Mouse (Mus musculus): ENCODE measurements around the gene Brca2. TPM values are rescaled to one million over a fixed set of nuclear protein-coding genes. Genes with fewer than 3 reads are reported as not detected.

The Brca2 gene
- polyA plus RNA-seq, 1 experiment, result 7.5 TPM

- H3K4me3 ChIP-seq (ENCODE audit: insufficient read depth, low read length), result no peak overlapping the region
- H3K4me1 ChIP-seq (ENCODE audit: control insufficient read depth, insufficient read depth, low read length), result peaks cover 5% of the 10 kb centered on the region; the same call in 1 of the 2 replicates
- TF ChIP-seq POLR2A (IDR thresholded peaks at IDR 0.05; ENCODE audit: borderline replicate concordance, low read depth, low read length) (no peak), CTCF (IDR thresholded peaks at IDR 0.05; ENCODE audit: low read depth, low read length) (no peak)
- no peak overlapping the region for H3K27ac ChIP-seq (ENCODE audit: insufficient read depth, low read depth, low read length)
Observed at GRCm38 (mm10) chr5:150561376-150561775, 38.9 kb downstream of the Brca2 start.

GRCm38 (mm10) chr5:150561783-150562182 is 39.4 kb downstream of the Brca2 start:
- H3K4me1 ChIP-seq (ENCODE audit: control insufficient read depth, insufficient read depth, low read length), result peaks cover 7% of the 10 kb centered on the region; the same call in 1 of the 2 replicates
- H3K4me3 ChIP-seq (ENCODE audit: insufficient read depth, low read length), result no peak overlapping the region
- no peak for TF ChIP-seq POLR2A (IDR thresholded peaks at IDR 0.05; ENCODE audit: borderline replicate concordance, low read depth, low read length)
- TF ChIP-seq CTCF (IDR thresholded peaks at IDR 0.05; ENCODE audit: low read depth, low read length), result no peak
- H3K27ac ChIP-seq (ENCODE audit: insufficient read depth, low read depth, low read length), result no peak overlapping the region

GRCm38 (mm10) chr5:150564426-150564825 is 42.0 kb downstream of the Brca2 start:
- no peak overlapping the region for H3K27ac ChIP-seq (ENCODE audit: insufficient read depth, low read depth, low read length)
- H3K4me1 ChIP-seq (ENCODE audit: control insufficient read depth, insufficient read depth, low read length), result peaks cover 7% of the 10 kb centered on the region; the same call in 1 of the 2 replicates
- no peak overlapping the region for H3K4me3 ChIP-seq (ENCODE audit: insufficient read depth, low read length)
- no peak for TF ChIP-seq CTCF (IDR thresholded peaks at IDR 0.05; ENCODE audit: low read depth, low read length)
- TF ChIP-seq POLR2A (IDR thresholded peaks at IDR 0.05; ENCODE audit: borderline replicate concordance, low read depth, low read length), result no peak

- Histone ChIP-seq H3K4me3 (ENCODE audit: insufficient read depth, low read length) (no peak overlapping the region), H3K27ac (ENCODE audit: insufficient read depth, low read depth, low read length) (no peak overlapping the region), H3K4me1 (ENCODE audit: control insufficient read depth, insufficient read depth, low read length) (peaks cover 7% of the 10 kb centered on the region; the same call in 1 of the 2 replicates)
- TF ChIP-seq CTCF (IDR thresholded peaks at IDR 0.05; ENCODE audit: low read depth, low read length) (no peak), POLR2A (IDR thresholded peaks at IDR 0.05; ENCODE audit: borderline replicate concordance, low read depth, low read length) (no peak)
Observed at GRCm38 (mm10) chr5:150566226-150566625, 43.8 kb downstream of the Brca2 start.

- H3K27ac ChIP-seq (ENCODE audit: insufficient read depth, low read depth, low read length), result no peak overlapping the region
- TF ChIP-seq CTCF (IDR thresholded peaks at IDR 0.05; ENCODE audit: low read depth, low read length), result no peak
- no peak for TF ChIP-seq POLR2A (IDR thresholded peaks at IDR 0.05; ENCODE audit: borderline replicate concordance, low read depth, low read length)
Observed at GRCm38 (mm10) chr5:150566971-150567370, 44.5 kb downstream of the Brca2 start.

GRCm38 (mm10) chr5:150570496-150571219 is 48.2 kb downstream of the Brca2 start:
- H3K4me1 ChIP-seq (ENCODE audit: control insufficient read depth, insufficient read depth, low read length), result peaks cover 6% of the 10 kb centered on the region; the same call in 1 of the 2 replicates
- TF ChIP-seq CTCF (IDR thresholded peaks at IDR 0.05; ENCODE audit: low read depth, low read length) (no peak), POLR2A (IDR thresholded peaks at IDR 0.05; ENCODE audit: borderline replicate concordance, low read depth, low read length) (no peak)
- no peak overlapping the region for H3K27ac ChIP-seq (ENCODE audit: insufficient read depth, low read depth, low read length)
- H3K4me3 ChIP-seq (ENCODE audit: insufficient read depth, low read length), result no peak overlapping the region

More at GRCm38 (mm10) chr5:150566971-150567370, 44.5 kb downstream of the Brca2 start:
- H3K4me1 ChIP-seq (ENCODE audit: control insufficient read depth, insufficient read depth, low read length), result peaks cover 7% of the 10 kb centered on the region; the same call in 1 of the 2 replicates
- no peak overlapping the region for H3K4me3 ChIP-seq (ENCODE audit: insufficient read depth, low read length)

- Histone ChIP-seq H3K4me3 (ENCODE audit: insufficient read depth, low read length) (no peak overlapping the region), H3K27ac (ENCODE audit: insufficient read depth, low read depth, low read length) (no peak overlapping the region), H3K4me1 (ENCODE audit: control insufficient read depth, insufficient read depth, low read length) (peaks cover 10% of the 10 kb centered on the region)
- no peak for TF ChIP-seq POLR2A (IDR thresholded peaks at IDR 0.05; ENCODE audit: borderline replicate concordance, low read depth, low read length)
- TF ChIP-seq CTCF (IDR thresholded peaks at IDR 0.05; ENCODE audit: low read depth, low read length), result no peak
Observed at GRCm38 (mm10) chr5:150574403-150574802, 52.0 kb downstream of the Brca2 start.

DNA sequence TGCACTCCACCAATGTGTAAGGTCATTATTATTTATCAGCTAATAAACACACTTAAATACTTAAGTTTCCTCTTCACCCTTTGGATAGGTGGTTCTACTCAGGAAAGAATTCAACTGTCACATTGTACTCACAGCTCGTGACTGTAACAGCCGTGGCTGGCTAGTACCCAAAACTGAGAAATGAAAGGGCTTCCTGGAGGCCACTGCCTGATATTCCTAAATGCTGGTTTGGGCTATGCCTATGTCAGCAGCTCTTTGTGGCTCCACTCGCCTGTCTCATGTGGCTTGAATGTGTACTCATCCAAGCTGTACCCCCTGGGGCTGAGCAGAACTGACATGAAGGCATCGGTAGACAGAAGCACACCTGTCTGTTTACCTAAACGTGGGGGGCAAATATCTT is 52.5 kb downstream of the Brca2 start:
- no peak overlapping the region for H3K27ac ChIP-seq (ENCODE audit: insufficient read depth, low read depth, low read length)
- H3K4me3 ChIP-seq (ENCODE audit: insufficient read depth, low read length), result no peak overlapping the region
- TF ChIP-seq POLR2A (IDR thresholded peaks at IDR 0.05; ENCODE audit: borderline replicate concordance, low read depth, low read length) (no peak), CTCF (IDR thresholded peaks at IDR 0.05; ENCODE audit: low read depth, low read length) (no peak)
- H3K4me1 ChIP-seq (ENCODE audit: control insufficient read depth, insufficient read depth, low read length), result peaks cover 10% of the 10 kb centered on the region

GRCm38 (mm10) chr5:150576832-150577231 is 54.4 kb downstream of the Brca2 start:
- Histone ChIP-seq H3K27ac (ENCODE audit: insufficient read depth, low read depth, low read length) (no peak overlapping the region), H3K4me3 (ENCODE audit: insufficient read depth, low read length) (no peak overlapping the region), H3K4me1 (ENCODE audit: control insufficient read depth, insufficient read depth, low read length) (peaks cover 20% of the 10 kb centered on the region)
- TF ChIP-seq CTCF (IDR thresholded peaks at IDR 0.05; ENCODE audit: low read depth, low read length), result no peak
- no peak for TF ChIP-seq POLR2A (IDR thresholded peaks at IDR 0.05; ENCODE audit: borderline replicate concordance, low read depth, low read length)

DNA sequence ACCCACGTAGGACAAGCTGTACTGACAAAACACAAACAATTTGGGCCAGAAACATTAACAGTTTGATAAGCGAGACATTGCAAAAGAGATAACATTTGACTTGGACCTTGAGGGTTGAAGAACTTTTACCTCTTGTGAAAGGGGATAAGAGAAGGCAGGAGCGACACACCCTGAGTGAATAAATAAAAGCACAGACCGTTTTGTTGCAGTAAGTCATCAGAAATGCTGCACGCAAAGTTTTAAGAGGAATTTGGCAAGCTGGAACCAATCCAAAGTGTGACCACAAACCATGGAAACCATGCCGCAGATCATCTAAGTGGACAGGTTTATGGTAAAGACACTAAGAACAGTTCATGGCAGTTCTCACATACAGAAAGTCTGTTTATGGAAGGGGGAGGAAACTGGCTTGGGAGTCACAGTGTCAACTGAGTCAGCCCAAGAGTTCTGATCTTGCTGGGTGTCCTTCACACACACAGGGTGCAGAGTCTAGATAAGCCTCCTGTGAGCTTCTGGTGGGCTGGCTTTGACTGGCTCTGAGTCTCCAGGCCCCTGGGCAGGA is 56.3 kb downstream of the Brca2 start:
- peaks cover 29% of the 10 kb centered on the region for H3K4me1 ChIP-seq (ENCODE audit: control insufficient read depth, insufficient read depth, low read length)
- TF ChIP-seq CTCF (IDR thresholded peaks at IDR 0.05; ENCODE audit: low read depth, low read length), result no peak
- TF ChIP-seq POLR2A (IDR thresholded peaks at IDR 0.05; ENCODE audit: borderline replicate concordance, low read depth, low read length), result no peak
- no peak overlapping the region for H3K27ac ChIP-seq (ENCODE audit: insufficient read depth, low read depth, low read length)
- no peak overlapping the region for H3K4me3 ChIP-seq (ENCODE audit: insufficient read depth, low read length)
